12 mouse cellular contexts compared by ENCODE assay signal in the genomic region with DNA sequence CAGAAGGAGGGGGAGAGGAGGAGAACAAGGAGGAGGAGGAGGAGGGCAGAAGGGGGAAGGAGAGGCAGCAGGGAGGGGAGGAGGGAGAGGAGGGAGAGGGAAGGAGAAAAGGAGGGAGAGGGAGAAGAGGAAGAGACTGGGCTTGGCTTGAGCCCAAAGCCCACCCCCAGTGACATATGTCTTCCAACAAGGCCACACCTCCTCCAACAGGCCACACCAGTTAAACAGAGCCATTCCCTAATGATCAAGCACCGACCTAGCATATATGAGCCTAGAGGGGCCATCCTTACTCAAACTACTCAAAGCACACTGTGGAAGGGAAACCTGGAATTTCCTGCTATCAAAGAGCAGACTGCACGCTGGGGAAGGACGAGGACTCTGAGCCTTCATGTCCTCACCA.
"Had no signal": no experiment of that assay in that cellular context is flagged by ENCODE, and none has a peak within 500 bp of the region (broad histone marks: within the 10 kb centered on the region; RNA-seq: fewer than 3 reads in every experiment).

No protein-coding gene starts in this region.

- H3K4me2 ChIP-seq: limb, embryonic 15.5 days; liver, embryonic 15.5 days; lung, embryonic 15.5 days; midbrain, embryonic 15.5 days; neural tube, embryonic 12.5 days; stomach, embryonic 15.5 days had no signal

- H3K9ac ChIP-seq: limb, embryonic 15.5 days; liver, embryonic 15.5 days; lung, embryonic 15.5 days; midbrain, embryonic 15.5 days; neural tube, embryonic 12.5 days; stomach, embryonic 15.5 days had no signal

- H3K36me3 ChIP-seq: limb, embryonic 15.5 days; liver, embryonic 15.5 days; lung, embryonic 15.5 days; midbrain, embryonic 15.5 days; neural tube, embryonic 12.5 days; stomach, embryonic 15.5 days had no signal

- DNase-seq: kidney, adult 18-20 months; layer of hippocampus, postnatal 36 days; left cerebral cortex, postnatal 4 days; lung, postnatal 14 days; thymus, adult 2 months; thymus, postnatal 25 days had no signal

- H3K4me1 ChIP-seq: limb, embryonic 15.5 days; liver, embryonic 15.5 days; lung, embryonic 15.5 days; midbrain, embryonic 15.5 days; neural tube, embryonic 12.5 days; stomach, embryonic 15.5 days had no signal

- H3K27me3 ChIP-seq: limb, embryonic 15.5 days; liver, embryonic 15.5 days; lung, embryonic 15.5 days; midbrain, embryonic 15.5 days; neural tube, embryonic 12.5 days; stomach, embryonic 15.5 days had no signal

- H3K4me3 ChIP-seq: limb, embryonic 15.5 days; liver, embryonic 15.5 days; lung, embryonic 15.5 days; midbrain, embryonic 15.5 days; neural tube, embryonic 12.5 days; stomach, embryonic 15.5 days had no signal

- ATAC-seq: midbrain, embryonic 15.5 days had no signal

- H3K27ac ChIP-seq: limb, embryonic 15.5 days; liver, embryonic 15.5 days; lung, embryonic 15.5 days; midbrain, embryonic 15.5 days; neural tube, embryonic 12.5 days; stomach, embryonic 15.5 days had no signal

- H3K9me3 ChIP-seq: limb, embryonic 15.5 days; liver, embryonic 15.5 days; lung, embryonic 15.5 days; midbrain, embryonic 15.5 days; neural tube, embryonic 12.5 days; stomach, embryonic 15.5 days had no signal
